Mouse (Mus musculus) forebrain, embryonic 12.5 days (tissue): Measurements from ENCODE around the gene Atg16l1. TPM values are rescaled to one million over a fixed set of nuclear protein-coding genes. Genes with fewer than 3 reads are reported as not detected.

Source experiments
- polyA plus RNA-seq: library from polyadenylated mRNA; unstranded; fragments of >200 nt; fragmentation: Nextera tagmentation; extraction: Ambion mirVana; gene quantifications from 2 replicates; pipeline ENCODE4 v1.2.1, GENCODE M21; 2016

Gene Atg16l1
- polyA plus RNA-seq, 1 experiment from 2014 or later: 51.4 TPM

Other genes starting within 250 kb of the Atg16l1 start
- gene Neu2, start 246.0 kb upstream of the Atg16l1 start, polyA plus RNA-seq: not detected in 2 replicates
- 2.2 and 3.0 TPM in 2 replicates for gene Ngef, start 182.0 kb upstream of the Atg16l1 start, polyA plus RNA-seq
- gene Inpp5d, start 135.6 kb upstream of the Atg16l1 start, polyA plus RNA-seq: 2.6 and 3.8 TPM in 2 replicates
- gene Sag, start 47.8 kb downstream of the Atg16l1 start, polyA plus RNA-seq: 2.7 TPM in 2 replicates
- 43.2 and 45.8 TPM in 2 replicates for gene Dgkd, start 97.4 kb downstream of the Atg16l1 start, polyA plus RNA-seq